Mouse (Mus musculus): ENCODE results near the gene H2-T22. TPM values are rescaled to one million over a fixed set of nuclear protein-coding genes. Genes with fewer than 3 reads are reported as not detected.

H2-T22 gene
- polyA plus RNA-seq, 1 experiment from 2014 or later: 7.3 TPM

DNA sequence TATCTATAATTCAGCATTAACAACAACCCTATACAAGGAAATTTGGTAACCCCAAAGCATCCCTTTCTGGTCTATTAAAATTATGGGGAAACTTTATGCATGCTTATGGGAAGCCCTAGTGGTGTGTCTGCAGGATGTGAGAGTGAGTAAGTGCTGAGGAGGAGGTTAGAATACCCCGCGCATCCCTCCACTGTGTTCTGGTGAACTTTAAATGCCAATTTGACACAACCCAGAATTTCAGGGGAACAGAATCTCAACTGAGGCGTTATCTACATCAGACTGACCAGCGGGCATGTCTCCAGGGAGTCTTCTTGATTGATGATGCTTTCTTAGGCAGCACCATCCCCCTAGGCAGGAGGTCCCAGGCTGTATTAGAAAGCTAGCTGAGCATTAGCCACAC lies 16.6 kb downstream of the H2-T22 start:
- Histone ChIP-seq H3K4me1 (peaks cover 4% of the 10 kb centered on the region; the same call in 1 of the 2 replicates), H3K27ac (replicated peaks) (no peak overlapping the region), H3K27me3 (replicated peaks) (no peaks in the 10 kb centered on the region), H3K9ac (replicated peaks) (no peak overlapping the region), H3K4me3 (replicated peaks) (no peak overlapping the region), H3K36me3 (no peaks in the 10 kb centered on the region), H3K4me2 (no peak overlapping the region), H3K9me3 (replicated peaks) (no peaks in the 10 kb centered on the region)
- no peak for ATAC-seq (ENCODE audit: low FRiP score)
- WGBS: 60% methylated on average over 4 of the region's 4 CpGs

DNA sequence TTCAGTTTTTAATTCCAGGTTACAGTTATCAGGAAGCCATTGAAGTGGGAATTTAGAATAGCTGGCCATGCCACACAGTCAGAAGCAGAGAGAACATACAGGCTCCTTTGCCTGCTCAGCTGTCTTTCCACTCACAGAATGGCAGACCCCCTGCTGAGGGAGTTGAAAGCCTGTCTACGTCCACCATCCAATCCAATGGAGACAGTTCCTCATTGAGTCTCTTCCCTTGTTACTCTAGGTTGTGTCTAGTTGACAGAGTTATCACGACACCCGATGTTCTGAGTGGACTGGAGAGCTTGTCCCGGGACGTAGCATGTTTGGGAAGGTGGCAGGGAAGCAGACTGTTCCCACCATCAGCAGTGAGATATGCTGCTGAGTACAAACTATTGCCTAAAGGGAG lies 17.4 kb downstream of the H2-T22 start:
- ATAC-seq (ENCODE audit: low FRiP score): no peak
- H3K9me3 ChIP-seq (replicated peaks): no peaks in the 10 kb centered on the region
- H3K27ac ChIP-seq (replicated peaks): no peak overlapping the region
- no peak overlapping the region for H3K4me2 ChIP-seq
- 60% methylated on average over 5 of the region's 5 CpGs for WGBS
- H3K27me3 ChIP-seq (replicated peaks): no peaks in the 10 kb centered on the region
- H3K4me3 ChIP-seq (replicated peaks): no peak overlapping the region
- H3K9ac ChIP-seq (replicated peaks): no peak overlapping the region
- H3K36me3 ChIP-seq: no peaks in the 10 kb centered on the region
- H3K4me1 ChIP-seq: peaks cover 4% of the 10 kb centered on the region; the same call in 1 of the 2 replicates

DNA sequence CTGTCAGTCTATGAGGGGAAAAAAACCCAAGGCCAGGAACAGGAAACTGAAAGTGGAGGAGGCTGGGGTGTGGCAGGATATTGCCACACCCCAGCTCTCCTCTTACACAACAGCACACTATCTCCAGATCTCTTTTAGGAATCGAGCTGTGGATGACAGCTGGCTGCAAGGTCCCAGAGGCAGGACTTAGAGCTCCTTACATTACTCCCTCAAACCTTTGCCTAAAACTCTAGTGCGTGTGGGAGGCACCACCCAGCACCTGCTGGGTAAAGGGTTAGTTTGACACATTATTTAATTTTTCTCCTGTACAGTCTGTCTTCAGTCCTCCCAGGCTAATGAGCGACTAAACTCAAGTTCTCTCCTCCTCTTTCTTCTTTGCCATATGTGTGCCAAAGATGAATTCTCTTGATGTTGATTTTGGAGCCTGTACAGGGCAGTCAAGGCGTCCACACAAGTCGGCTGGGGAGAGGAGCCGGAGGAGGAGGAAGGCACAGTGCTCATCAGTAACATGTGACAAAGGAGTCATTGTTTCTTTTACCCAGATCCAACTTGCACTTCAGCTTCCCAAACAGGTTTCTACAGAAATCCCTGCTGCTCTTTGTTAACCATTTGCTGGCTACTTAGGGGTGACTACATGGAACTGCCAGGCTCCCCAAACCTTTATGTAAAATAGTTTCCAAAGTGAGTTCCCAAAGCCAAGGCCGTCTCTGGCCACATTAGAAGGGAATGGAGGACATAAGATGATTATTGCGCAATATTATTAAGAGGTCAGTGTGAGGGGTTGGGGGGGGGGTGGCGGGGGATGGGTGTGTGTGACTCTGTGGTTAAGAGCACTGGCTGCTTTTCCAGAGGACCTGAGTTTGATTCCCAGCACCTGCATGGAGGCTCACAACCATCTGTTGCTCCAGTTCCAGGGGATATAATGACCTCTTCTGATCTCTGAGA lies 18.6 kb downstream of the H2-T22 start:
- H3K9me3 ChIP-seq (replicated peaks): no peaks in the 10 kb centered on the region
- 65% methylated on average over 9 of the region's 9 CpGs for WGBS
- H3K4me1 ChIP-seq: peaks cover 4% of the 10 kb centered on the region; the same call in 1 of the 2 replicates
- H3K36me3 ChIP-seq: no peaks in the 10 kb centered on the region
- no peaks in the 10 kb centered on the region for H3K27me3 ChIP-seq (replicated peaks)
- H3K27ac ChIP-seq (replicated peaks): no peak overlapping the region
- H3K9ac ChIP-seq (replicated peaks): no peak overlapping the region
- ATAC-seq (ENCODE audit: low FRiP score): no peak
- no peak overlapping the region for H3K4me2 ChIP-seq
- no peak overlapping the region for H3K4me3 ChIP-seq (replicated peaks)

DNA sequence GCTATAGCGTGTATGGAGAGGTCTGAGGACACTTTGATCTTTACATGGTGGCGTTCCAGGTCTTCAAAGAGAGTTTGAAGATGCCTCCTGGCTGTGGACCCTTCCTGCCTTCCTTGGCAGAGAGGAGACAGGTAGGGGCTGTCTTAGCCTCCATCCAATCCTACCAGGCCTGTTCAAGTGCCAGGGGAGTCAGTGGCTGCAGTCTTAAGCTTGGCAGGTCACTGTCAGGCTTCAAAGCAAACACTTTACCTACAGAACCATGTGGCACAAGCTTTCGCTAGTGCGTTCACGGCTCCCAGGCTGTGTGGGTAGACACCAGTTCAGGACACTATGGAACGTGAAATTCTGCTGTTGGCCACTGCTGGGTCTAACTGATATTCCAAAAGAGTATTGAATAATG lies 19.6 kb downstream of the H2-T22 start:
- Histone ChIP-seq H3K27ac (replicated peaks) (no peak overlapping the region), H3K9me3 (replicated peaks) (no peaks in the 10 kb centered on the region), H3K4me1 (peaks cover 4% of the 10 kb centered on the region; the same call in 1 of the 2 replicates), H3K9ac (replicated peaks) (no peak overlapping the region), H3K27me3 (replicated peaks) (no peaks in the 10 kb centered on the region), H3K4me3 (replicated peaks) (no peak overlapping the region), H3K4me2 (no peak overlapping the region), H3K36me3 (no peaks in the 10 kb centered on the region)
- WGBS: 93% methylated on average over 6 of the region's 6 CpGs
- ATAC-seq (ENCODE audit: low FRiP score): no peak

DNA sequence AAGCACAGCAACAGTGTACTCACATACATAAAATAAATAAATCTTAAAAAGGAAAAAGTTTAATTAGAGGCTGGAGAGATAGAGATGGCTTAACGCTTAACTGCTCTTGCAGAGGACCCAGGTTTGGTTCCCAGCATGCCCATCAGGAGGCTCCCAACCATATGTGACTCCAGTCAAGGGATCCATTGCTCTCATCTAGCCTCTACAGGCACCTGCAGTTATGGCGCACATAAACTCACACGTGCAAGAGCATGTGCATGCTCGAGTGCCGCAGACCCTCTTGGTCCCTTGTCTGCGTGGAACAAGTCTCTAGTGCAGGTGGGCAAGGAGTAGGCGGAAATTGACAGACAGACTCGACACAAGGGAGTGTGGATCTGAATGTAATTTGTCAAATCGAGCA lies 20.4 kb downstream of the H2-T22 start:
- no peak overlapping the region for H3K27ac ChIP-seq (replicated peaks)
- no peak overlapping the region for H3K9ac ChIP-seq (replicated peaks)
- H3K27me3 ChIP-seq (replicated peaks): no peaks in the 10 kb centered on the region
- no peaks in the 10 kb centered on the region for H3K9me3 ChIP-seq (replicated peaks)
- 89% methylated on average over 9 of the region's 9 CpGs for WGBS
- 0 out of 2 replicates have a peak, but pooled peaks cover under 1% of the 10 kb centered on the region for H3K36me3 ChIP-seq
- no peak overlapping the region for H3K4me3 ChIP-seq (replicated peaks)
- no peak overlapping the region for H3K4me2 ChIP-seq
- H3K4me1 ChIP-seq: peaks cover 4% of the 10 kb centered on the region; the same call in 1 of the 2 replicates
- ATAC-seq (ENCODE audit: low FRiP score): no peak

DNA sequence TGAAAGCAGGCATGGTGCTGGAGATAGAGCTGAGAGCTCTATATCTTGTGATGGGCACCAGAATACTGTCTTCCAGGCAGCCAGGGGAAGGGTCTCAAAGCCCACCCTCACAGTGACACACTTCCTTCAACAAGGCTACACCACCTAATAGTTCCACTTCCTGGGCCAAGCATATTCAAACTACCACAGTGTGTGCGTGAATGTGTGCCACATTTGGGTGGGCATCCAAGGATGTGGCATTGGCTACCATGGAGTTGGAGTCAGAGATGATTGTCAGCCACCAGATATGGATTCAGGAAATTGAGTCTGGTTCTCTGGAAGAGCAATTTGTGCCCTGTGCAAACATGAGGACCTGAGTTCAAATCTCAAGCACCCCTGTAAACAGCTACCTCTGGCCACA lies 21.2 kb downstream of the H2-T22 start:
- Histone ChIP-seq H3K4me3 (replicated peaks) (no peak overlapping the region), H3K27me3 (replicated peaks) (no peaks in the 10 kb centered on the region), H3K27ac (replicated peaks) (no peak overlapping the region), H3K4me2 (no peak overlapping the region; the same call in 1 of the 2 replicates), H3K9me3 (replicated peaks) (no peaks in the 10 kb centered on the region), H3K9ac (replicated peaks) (no peak overlapping the region), H3K4me1 (peaks cover 4% of the 10 kb centered on the region; the same call in 1 of the 2 replicates), H3K36me3 (0 out of 2 replicates have a peak, but pooled peaks cover 3% of the 10 kb centered on the region)
- no peak for ATAC-seq (ENCODE audit: low FRiP score)
- 97% methylated on average over 1 of the region's 1 CpGs for WGBS

DNA sequence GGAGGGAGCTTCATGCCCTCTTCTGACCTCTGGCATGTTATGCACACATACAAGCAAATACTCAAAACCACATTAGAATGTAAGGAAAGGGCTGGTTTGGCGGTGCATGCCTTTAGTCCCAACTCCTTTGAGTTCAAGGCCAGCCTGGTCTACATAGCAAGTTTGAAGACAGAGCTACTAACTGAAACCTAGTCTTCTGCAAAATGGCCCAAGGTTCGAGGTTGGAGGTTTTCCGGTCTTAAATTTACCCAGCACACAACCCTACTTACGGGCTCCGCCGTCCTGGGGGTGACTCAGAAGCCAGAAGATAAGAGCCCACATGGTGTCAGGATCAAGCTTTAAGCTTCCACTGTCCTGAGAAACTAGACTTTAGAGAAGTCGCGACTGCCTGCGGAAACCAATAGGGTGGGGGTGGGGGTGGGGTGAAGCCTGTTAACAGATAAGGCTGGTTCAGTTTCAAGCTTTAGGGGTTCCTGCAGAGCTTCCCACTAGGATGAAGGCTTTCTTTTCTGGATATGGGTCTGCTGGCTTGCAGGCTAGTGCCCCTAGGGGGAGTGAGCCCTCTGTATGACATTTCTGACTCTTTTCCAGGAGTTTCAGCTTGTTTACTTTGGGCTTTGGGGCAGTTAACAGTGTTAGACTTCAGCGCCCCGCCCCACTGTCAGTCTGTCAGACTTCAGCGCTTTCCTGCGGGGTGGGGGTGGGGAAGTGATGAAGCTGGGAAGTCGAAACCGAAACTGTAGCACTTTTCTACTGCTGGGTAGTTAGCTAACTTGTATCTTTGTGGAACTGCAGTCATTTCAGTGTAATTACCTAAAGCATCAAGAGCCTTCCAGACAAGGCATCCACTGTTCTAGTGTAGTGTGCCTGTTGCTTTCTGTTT lies 22.1 kb downstream of the H2-T22 start, which contains the start of gene H2-T24:
Gene H2-T24, minus strand, starts transcription at position 370 of the 883 bp plus-strand sequence.
- Histone ChIP-seq H3K9ac (replicated peaks) (no peak within 1 kb of the TSS), H3K27me3 (replicated peaks) (no peaks in the 10 kb centered on the region), H3K4me1 (peaks cover 4% of the 10 kb centered on the region; the same call in 1 of the 2 replicates), H3K4me2 (peak within 1 kb of the TSS; percentile 23), H3K4me3 (replicated peaks) (no peak within 1 kb of the TSS), H3K9me3 (replicated peaks) (no peaks in the 10 kb centered on the region), H3K36me3 (peaks cover 4% of the 10 kb centered on the region; the same call in 1 of the 2 replicates), H3K27ac (replicated peaks) (no peak within 1 kb of the TSS)
- 45% methylated on average over 15 of the region's 15 CpGs for WGBS
- no peak for ATAC-seq (ENCODE audit: low FRiP score)

DNA sequence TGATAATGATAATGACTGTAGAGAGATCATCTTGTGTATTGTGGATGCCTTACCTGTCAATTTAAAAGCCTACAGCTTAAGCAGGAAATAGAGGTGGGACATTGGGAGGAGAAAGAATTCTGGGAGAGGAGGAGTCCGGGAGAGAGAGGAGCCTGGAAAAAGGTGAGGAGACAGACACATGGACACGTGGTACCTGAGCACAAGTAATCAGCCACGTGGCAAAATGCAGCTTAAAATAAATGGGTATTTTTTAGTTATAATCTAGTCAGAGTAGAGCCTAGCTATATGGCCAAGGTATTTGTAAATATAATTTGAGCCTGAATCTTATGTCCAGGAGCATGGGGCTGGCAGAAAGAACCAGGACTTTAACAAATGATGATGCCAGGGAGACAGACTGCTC lies 23.0 kb downstream of the H2-T22 start:
- Histone ChIP-seq H3K9ac (replicated peaks) (no peak overlapping the region), H3K36me3 (peaks cover 13% of the 10 kb centered on the region), H3K4me2 (no peak overlapping the region), H3K4me3 (replicated peaks) (no peak overlapping the region), H3K27me3 (replicated peaks) (no peaks in the 10 kb centered on the region), H3K4me1 (peaks cover 4% of the 10 kb centered on the region; the same call in 1 of the 2 replicates), H3K9me3 (replicated peaks) (no peaks in the 10 kb centered on the region), H3K27ac (replicated peaks) (no peak overlapping the region)
- no peak for ATAC-seq (ENCODE audit: low FRiP score)
- 83% methylated on average over 3 of the region's 3 CpGs for WGBS

DNA sequence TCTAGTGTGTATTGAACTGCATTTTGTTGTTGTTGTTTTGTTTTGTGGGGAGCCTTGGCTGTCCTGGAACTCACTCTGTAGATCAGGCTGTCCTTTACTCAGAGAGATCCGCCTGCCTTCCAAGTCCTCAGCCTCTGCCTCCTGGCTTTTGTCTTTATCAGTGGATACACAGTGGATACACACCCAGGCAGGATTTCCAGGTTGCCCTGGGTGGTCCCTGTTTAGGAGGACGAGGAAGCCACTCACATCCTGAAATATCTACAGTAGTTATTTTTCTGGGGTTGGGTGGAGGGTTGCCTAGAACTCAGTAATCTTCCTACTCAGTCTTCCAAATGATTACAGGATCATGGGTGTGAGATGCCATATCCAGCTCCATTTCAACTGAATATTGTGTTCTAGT lies 23.6 kb downstream of the H2-T22 start:
- H3K4me1 ChIP-seq: peaks cover 4% of the 10 kb centered on the region; the same call in 1 of the 2 replicates
- no peak overlapping the region for H3K4me2 ChIP-seq
- no peak overlapping the region for H3K9ac ChIP-seq (replicated peaks)
- H3K36me3 ChIP-seq: peaks cover 18% of the 10 kb centered on the region
- no peak overlapping the region for H3K27ac ChIP-seq (replicated peaks)
- H3K4me3 ChIP-seq (replicated peaks): no peak overlapping the region
- WGBS: 74% methylated on average over 2 of the region's 2 CpGs
- ATAC-seq (ENCODE audit: low FRiP score): no peak
- no peaks in the 10 kb centered on the region for H3K9me3 ChIP-seq (replicated peaks)
- H3K27me3 ChIP-seq (replicated peaks): no peaks in the 10 kb centered on the region

DNA sequence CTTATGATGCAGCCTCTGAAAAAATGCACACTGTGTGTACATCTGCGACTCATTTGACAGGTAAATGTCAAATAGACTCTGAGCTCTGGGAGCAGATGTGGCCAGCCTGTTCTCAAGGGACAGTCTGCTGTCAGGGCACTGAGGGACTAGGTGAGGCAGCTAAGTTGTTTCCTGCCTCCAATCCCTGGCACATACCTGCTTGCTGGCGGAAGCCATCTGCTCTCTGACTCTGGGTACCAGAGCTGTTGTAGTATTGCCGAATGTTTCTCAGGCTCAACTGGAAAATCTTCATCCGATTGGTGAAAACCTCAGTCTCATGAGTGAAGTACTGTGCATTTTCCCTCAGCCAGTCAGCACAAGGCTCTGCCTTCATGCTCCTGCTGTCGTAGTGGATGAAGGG lies 25.5 kb downstream of the H2-T22 start:
- H3K27me3 ChIP-seq (replicated peaks): no peaks in the 10 kb centered on the region
- H3K9ac ChIP-seq (replicated peaks): no peak overlapping the region

DNA sequence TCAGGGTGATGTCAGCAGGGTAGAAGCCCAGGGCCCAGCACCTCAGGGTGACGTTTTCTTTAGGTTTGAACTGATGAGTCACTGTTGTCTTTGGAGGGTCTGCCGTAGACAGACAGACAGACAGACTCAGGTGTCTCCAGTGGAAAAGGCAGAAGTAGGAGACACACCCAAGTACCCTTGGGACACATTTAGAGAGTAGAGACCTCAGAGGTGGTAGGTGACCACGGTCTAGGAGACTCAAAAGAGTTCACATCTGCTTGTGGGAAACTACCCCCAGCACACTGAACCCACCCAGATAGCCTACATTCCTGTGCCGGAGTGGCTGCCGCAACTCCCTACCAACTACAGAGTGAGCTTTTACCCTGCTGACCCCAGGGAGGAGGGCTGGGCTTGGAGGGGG lies 27.6 kb downstream of the H2-T22 start:
- H3K9me3 ChIP-seq (replicated peaks): no peaks in the 10 kb centered on the region
- no peak for ATAC-seq (ENCODE audit: low FRiP score)
- H3K36me3 ChIP-seq: peaks cover 18% of the 10 kb centered on the region
- WGBS: 93% methylated on average over 5 of the region's 5 CpGs
- H3K4me2 ChIP-seq: no peak overlapping the region
- H3K27ac ChIP-seq (replicated peaks): no peak overlapping the region
- no peaks in the 10 kb centered on the region for H3K27me3 ChIP-seq (replicated peaks)
- H3K9ac ChIP-seq (replicated peaks): no peak overlapping the region
- no peak overlapping the region for H3K4me3 ChIP-seq (replicated peaks)
- no peaks in the 10 kb centered on the region for H3K4me1 ChIP-seq

More for the DNA sequence above, 25.5 kb downstream of the H2-T22 start:
- H3K4me3 ChIP-seq (replicated peaks): no peak overlapping the region
- H3K36me3 ChIP-seq: peaks cover 18% of the 10 kb centered on the region
- no peaks in the 10 kb centered on the region for H3K9me3 ChIP-seq (replicated peaks)
- no peak overlapping the region for H3K4me2 ChIP-seq
- no peak for ATAC-seq (ENCODE audit: low FRiP score)
- H3K27ac ChIP-seq (replicated peaks): no peak overlapping the region
- no peaks in the 10 kb centered on the region for H3K4me1 ChIP-seq
- WGBS: 93% methylated on average over 5 of the region's 5 CpGs
